Mouse (Mus musculus) megakaryocyte, embryonic 14.5 days (primary cell): ENCODE measurements around the gene H2-T3. TPM values are rescaled to one million over a fixed set of nuclear protein-coding genes. Genes with fewer than 3 reads are reported as not detected.
"Not testable (repeated sequence)": the region's sequence is repeated elsewhere in the genome, so short reads cannot be mapped to it uniquely, and the experiment has no call there.

Experiments used
- H3K27me3 ChIP-seq: replicated peaks from 2 replicates; pipeline ENCODE3; 2012; ENCODE audit warnings: inconsistent platforms
- H3K36me3 ChIP-seq: replicated peaks from 2 replicates; pipeline ENCODE3; 2012; ENCODE audit warnings: low read length, inconsistent platforms, mixed read lengths
- H3K4me1 ChIP-seq: 2 replicates; pipeline ENCODE4 v1.6.1; 2012; ENCODE audit warnings: inconsistent platforms
- H3K4me3 ChIP-seq: replicated peaks from 2 replicates; pipeline ENCODE3; 2012; ENCODE audit warnings: moderate library complexity, mild to moderate bottlenecking, inconsistent platforms
- H3K9me3 ChIP-seq: 2 replicates; pipeline ENCODE4 v1.6.1; 2012; ENCODE audit warnings: inconsistent platforms
- FLI1 ChIP-seq: IDR thresholded peaks from 2 replicates; pipeline ENCODE4 v1.6.1; 2012; ENCODE audit warnings: low read length, inconsistent platforms, mixed read lengths
- GATA1 ChIP-seq: IDR thresholded peaks from 3 replicates; pipeline ENCODE4 v1.6.1; 2012; ENCODE audit warnings: mixed read lengths, low read length, inconsistent platforms, borderline replicate concordance
- polyA plus RNA-seq: library from polyadenylated mRNA; stranded (reverse); fragments of >175 nt; gene quantifications from 2 replicates; pipeline ENCODE4 v1.2.3, GENCODE M21; 2012; ENCODE audit warnings: low replicate concordance; ENCODE audit not compliant: insufficient read depth

H2-T3 gene
- polyA plus RNA-seq, 1 experiment, result not detected

DNA sequence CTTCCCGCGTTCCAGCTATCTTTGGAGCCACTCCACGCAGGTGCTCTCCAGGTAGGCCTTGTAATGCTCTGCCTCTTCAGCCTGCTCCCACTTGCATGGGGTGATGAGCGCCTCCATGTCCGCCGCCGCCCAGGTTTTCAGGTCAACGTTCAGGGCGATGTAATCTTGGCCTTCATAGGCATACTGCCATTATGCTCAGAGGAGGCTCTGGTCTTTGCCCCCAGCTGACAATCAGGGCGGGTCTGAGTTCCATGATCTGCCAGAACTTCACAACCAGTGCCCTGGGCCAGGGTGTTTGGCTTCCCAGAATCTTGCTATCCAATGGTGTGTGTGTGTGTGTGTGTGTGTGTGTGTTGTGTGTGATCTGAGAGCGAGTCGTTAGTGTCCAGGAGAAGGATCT lies 7.9 kb downstream of the H2-T3 start:
- Histone ChIP-seq H3K4me3 (no peak overlapping the region), H3K27me3 (peaks cover 35% of the 10 kb centered on the region), H3K36me3 (no peaks in the 10 kb centered on the region), H3K4me1 (no peaks in the 10 kb centered on the region), H3K9me3 (no peaks in the 10 kb centered on the region)
- TF ChIP-seq GATA1 (no peak), FLI1 (no peak)

DNA sequence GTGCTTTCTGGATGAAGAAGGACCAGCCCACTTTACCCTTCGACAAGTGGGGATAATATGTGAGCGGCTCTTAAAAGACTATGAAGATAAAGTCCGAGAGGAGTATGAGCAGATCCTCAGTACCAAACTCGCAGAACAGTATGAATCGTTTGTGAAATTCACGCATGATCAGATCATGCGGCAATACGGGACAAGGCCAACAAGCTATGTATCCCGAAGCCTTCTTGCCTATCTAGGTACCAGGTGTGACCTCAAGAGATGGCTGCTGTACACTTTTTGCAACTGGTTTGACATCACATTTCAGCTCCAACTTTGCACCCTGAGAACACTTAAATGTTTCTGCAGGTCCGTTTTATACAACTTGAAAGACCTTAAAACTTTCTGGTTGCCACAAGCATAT lies 10.6 kb downstream of the H2-T3 start:
- H3K9me3 ChIP-seq, H3K4me3 ChIP-seq, H3K4me1 ChIP-seq, H3K36me3 ChIP-seq: not testable (repeated sequence)
- peaks cover 10% of the 10 kb centered on the region for H3K27me3 ChIP-seq

DNA sequence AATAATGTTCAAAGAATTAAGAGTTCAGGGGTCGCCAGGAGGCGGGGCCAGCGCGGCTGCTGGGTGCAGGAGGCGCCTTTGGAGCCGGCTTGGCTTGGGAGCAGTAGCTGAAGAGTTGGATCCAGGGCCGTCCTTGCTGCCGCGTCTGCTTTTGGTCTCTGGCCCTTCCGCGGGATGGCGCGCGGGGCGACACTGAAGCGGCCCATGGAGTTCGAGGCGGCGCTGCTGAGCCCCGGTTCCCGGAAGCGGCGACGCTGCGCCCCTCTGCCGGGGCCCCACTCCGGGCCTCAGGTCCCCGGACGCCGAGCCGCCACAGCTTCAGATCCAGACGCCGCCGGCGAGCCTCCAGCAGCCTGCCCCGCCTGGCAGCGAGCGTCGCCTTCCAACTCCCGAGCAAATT lies 11.1 kb downstream of the H2-T3 start:
- H3K27me3 ChIP-seq, result peaks cover 10% of the 10 kb centered on the region
- H3K36me3 ChIP-seq, H3K4me3 ChIP-seq, H3K4me1 ChIP-seq, H3K9me3 ChIP-seq: not testable (repeated sequence)

DNA sequence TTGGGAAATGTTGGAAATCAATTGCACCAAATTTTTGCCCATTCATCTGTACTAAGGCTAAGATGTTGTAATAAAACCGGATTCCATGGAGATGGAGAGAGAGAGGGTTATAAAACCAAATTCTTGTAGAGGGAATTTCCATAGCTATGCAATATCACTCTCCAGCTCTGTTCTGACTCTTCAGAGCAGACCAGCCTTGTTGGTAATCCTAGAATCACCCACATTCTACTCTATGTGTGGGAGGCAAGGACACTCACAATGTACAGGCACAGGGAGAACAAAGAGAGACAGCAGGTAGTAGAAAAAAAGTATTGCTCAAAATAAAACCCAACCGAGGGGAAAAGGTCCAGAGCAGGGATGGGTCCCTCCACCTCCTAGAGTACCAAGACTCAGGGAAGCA lies 14.0 kb downstream of the H2-T3 start:
- not testable (repeated sequence) for H3K4me1 ChIP-seq, H3K4me3 ChIP-seq, H3K36me3 ChIP-seq, H3K27me3 ChIP-seq, H3K9me3 ChIP-seq

DNA sequence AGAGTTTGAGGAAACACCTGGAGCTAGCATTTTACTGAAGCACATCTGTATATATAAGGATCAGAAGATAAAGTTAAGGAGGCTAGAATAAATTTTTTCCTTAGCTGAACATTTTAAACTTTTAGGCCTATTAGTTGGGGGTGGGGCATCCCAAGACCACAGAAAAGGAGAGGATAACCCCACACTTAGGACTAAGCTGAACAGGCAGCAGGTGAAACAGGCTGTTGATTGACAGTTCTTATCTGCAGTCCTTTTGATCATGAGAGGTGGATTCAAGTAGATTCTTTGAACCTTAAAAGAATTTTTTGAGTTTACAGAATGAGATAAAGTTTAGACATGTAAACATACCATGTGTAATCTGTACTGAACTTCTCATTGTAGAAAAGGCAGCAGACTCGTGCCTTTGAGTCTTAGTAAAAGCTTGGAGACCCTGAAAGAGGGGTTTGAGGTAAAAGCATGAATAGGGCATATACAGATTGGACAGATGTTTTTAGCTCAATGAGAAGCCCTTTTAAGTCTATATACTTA lies 19.7 kb downstream of the H2-T3 start:
- Histone ChIP-seq H3K27me3 (peaks cover 17% of the 10 kb centered on the region), H3K4me1 (no peaks in the 10 kb centered on the region), H3K4me3 (no peak overlapping the region), H3K9me3 (no peaks in the 10 kb centered on the region), H3K36me3 (no peaks in the 10 kb centered on the region)
- TF ChIP-seq FLI1 (no peak), GATA1 (no peak)

DNA sequence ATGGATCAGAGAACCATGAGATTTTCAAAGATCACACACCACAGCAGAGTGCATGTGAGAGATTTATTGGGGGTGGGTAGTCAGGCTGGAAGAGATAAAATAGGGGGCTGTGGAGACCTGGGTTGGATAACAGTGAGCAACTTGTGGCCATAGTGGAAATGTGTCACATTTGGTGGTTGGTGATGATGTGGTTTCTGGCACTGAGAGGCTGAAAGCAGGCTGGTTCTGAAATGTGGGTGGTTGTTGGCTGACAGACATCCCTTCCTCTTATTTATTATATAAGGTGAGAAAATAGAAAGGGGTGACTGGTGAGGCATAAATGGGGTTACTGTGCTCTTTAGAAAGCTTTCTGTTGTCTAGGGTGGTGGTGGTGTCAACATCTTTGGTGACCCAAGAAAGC lies 20.3 kb downstream of the H2-T3 start:
- H3K27me3 ChIP-seq, result peaks cover 19% of the 10 kb centered on the region

DNA sequence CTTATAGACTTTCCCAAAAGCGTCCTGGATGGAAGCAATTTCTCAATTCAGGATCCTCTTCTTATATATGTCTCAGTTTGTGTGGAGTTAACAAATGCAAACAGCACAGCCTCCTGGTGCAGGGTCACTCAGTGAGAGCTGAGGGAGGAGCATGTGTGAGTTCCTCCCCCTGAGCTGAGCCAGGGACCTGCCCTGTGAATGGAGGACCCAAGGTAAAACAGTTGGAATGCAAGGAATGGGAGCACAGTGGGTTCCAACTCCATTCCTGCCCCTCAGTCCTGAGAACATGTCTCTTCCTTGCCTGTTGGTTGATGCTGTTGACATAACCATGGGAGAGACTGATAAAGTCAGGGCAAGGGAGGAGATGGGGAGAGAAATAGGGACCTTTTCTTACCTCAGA lies 21.0 kb downstream of the H2-T3 start:
- not testable (repeated sequence) for H3K36me3 ChIP-seq, H3K9me3 ChIP-seq, H3K4me3 ChIP-seq, H3K4me1 ChIP-seq
- H3K27me3 ChIP-seq, result peaks cover 19% of the 10 kb centered on the region

More for the DNA sequence above, 20.3 kb downstream of the H2-T3 start:
- Histone ChIP-seq H3K9me3 (no peaks in the 10 kb centered on the region), H3K4me3 (no peak overlapping the region), H3K36me3 (no peaks in the 10 kb centered on the region), H3K4me1 (no peaks in the 10 kb centered on the region)
- TF ChIP-seq FLI1 (no peak), GATA1 (no peak)

DNA sequence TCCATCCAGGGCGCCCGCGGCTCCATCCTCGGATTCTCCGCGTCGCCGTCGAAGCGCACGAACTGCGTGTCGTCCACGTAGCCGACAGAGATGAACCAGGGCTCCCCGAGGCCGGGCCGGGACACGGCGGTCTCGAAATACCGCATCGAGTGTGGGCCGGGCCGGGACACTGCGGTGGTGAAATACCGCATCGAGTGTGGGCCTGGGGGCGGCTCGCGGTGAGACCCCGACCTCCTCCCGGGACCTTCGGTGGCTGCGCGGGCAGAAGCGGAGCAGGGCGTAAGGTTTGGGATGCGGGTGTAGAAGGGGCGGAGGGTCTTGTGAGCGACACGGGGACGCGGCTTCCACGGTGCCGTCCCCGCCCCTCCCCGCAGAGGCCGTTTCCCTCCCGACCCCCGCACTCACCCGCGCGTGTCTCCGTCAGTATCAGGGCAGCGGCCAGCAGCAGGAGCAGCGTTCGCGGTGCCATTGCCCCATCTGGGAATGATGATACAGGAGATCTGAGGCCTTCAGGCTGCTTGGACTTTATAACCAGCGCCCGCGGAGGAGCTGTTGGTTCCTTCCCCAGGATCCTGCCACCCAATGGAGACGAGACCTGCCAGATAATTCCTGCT lies 21.9 kb downstream of the H2-T3 start, which contains the start of gene Gm8909:
Gene Gm8909 (minus strand): TSS at position 499 of the 614 bp plus-strand sequence.
- H3K27me3 ChIP-seq, result peaks cover 19% of the 10 kb centered on the region
- no peaks in the 10 kb centered on the region for H3K4me1 ChIP-seq
- no peaks in the 10 kb centered on the region for H3K9me3 ChIP-seq
- no peaks in the 10 kb centered on the region for H3K36me3 ChIP-seq
- TF ChIP-seq FLI1 (no peak), GATA1 (no peak)
- peak within 1 kb of the TSS; percentile 87 for H3K4me3 ChIP-seq

DNA sequence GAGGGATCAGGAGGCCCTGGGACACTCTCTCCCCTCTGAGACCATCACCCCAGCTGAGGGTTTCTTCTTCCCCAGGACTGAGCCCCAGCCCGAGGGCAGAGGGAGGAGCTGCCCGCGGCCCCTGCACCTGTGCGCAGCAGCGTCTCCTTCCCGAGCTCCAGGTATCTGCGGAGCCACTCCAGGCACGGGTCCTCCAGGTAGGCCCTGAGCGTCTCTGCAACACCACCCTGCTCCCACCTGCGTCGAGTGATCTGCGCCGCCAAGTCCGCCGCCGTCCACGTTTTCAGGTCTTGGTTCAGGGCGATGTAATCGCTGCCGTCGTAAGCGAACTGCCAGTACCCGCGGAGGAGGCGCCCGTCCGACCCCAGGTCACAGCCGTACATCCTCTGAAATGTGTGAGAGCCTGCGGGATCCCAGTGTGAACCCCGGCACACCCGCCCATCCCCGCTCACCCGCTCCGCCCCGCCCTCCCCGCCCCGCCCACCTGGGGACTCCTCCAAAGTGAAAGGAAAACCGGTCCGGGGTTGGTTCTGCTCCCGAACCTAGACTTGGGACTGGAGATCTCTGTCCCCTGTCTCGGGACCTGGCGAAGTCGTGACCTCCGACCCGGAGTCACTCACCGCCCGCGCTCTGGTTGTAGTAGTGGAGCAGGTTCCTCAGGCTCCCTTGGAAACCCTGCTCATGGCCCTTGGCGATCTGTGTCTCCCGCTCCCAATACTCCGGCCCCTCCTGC lies 22.6 kb downstream of the H2-T3 start:
- Histone ChIP-seq H3K9me3 (no peaks in the 10 kb centered on the region), H3K27me3 (peaks cover 19% of the 10 kb centered on the region), H3K4me3 (peak overlapping the region; percentile 87), H3K4me1 (no peaks in the 10 kb centered on the region), H3K36me3 (no peaks in the 10 kb centered on the region)
- no peak for TF ChIP-seq GATA1
- no peak for TF ChIP-seq FLI1

DNA sequence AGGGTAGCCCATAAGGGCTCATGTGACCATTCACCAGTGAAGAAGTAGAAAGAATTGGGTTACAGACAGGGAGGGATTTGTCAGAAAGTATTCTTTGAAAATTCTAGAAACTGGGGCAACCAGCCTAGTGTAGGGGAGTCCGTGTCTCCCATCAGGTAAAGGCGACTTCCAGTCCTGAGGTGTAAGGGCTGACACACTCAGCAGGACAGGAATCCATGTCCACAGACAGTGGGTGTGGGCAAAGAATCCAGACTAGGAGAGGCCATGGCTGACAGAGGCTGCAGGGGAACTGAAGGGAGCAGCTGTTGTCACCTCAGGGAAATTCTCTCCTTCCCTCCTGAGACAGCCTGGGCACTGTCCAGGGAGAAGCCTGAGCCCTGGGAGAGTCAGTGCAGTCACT lies 23.2 kb downstream of the H2-T3 start:
- not testable (repeated sequence) for H3K4me1 ChIP-seq, H3K36me3 ChIP-seq, H3K4me3 ChIP-seq, H3K9me3 ChIP-seq
- peaks cover 22% of the 10 kb centered on the region for H3K27me3 ChIP-seq
